Mouse (Mus musculus): ENCODE data around the gene Cd84. TPM values are rescaled to one million over a fixed set of nuclear protein-coding genes. Genes with fewer than 3 reads are reported as not detected.

The Cd84 gene
- total RNA-seq, 2 experiments from 2014 or later = 1.9 to 2.1 TPM

DNA sequence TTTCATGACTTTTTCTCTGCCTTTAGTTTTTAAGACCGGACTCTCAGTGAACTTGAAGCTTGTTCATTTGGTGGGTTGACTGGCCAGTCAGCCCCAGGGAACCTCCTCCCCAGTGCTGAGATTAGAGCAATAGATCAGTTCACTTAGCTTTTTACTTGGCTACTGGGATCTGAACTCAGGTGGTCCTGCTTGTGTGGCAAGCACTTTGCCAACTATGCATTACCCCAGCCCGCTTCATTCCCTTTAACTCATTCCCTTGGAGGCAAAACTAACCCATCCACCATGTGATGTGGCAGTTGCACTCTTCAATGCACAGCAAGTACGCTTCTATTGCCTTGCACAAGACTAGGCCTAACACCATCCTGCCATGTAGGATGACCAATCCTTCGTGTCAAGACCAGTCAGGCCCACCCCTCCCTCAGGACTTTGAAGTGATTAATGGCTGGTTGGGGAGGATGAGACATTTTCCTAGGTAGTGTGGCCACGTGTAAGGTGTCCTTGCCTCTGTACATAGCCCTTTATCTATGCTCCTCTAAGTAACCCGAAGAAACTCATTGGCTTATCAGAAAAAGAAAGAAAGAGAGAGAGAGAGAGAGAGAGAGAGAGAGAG, 80.5 kb downstream of the Cd84 start:
- Histone ChIP-seq H3K4me3 (no peak overlapping the region), H3K27ac (no peak overlapping the region)
- DNase-seq (ENCODE audit: low spot score in 2 of 2) = no peak
- TF ChIP-seq CTCF (conservative IDR thresholded peaks at IDR 0.05) = no peak

DNA sequence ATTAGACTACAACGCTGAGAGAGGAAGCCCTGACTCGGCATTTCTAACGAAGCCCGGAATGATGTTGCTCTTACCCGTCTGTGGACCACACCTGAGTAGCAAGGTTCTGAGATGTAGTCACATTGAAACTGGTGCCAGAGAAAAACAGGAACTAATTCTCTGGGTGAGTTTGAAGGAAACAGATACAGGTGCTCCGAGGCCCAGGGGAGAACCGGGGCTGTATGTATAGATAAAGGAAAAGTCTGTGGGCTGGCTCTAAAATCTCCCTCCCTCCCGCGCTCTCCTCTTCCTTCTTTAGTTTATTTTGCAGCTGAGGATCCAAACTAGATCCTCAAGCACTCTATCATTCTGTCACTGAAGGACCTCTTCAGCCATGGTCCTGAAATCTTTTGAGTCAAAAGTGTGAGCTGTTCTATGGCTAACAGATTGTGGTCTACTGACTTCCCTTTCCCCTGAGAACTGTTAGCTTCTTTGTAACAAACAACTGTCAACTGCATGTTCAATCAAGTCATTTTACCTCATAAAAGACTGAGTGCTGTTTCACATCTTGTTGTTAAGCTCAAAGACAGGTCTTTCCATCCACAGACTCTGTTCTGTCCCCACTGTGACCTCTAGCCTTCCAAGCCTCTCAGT, 81.6 kb downstream of the Cd84 start:
- DNase-seq (ENCODE audit: low spot score in 2 of 2) = no peak
- TF ChIP-seq CTCF (conservative IDR thresholded peaks at IDR 0.05) = no peak
- Histone ChIP-seq H3K4me3 (no peak overlapping the region), H3K27ac (no peak overlapping the region)

DNA sequence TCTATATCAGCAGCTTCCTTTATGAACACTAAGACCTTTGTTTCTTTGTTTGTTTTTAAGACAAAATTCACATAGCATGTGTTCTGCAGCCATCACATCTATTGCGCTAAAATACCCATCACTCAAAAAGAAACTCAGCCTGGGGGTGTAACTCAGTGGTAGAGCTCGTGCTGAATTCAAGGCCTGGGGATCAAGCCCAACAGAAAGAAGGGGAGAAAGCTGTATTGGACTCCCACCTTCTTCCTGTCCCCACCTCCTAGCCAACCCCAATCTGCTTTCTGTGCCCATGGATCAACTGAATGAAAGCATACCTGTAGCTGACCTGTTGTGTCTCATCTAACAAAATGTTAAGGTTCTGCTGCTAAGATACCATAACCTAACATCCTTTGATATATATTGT, 82.1 kb downstream of the Cd84 start:
- TF ChIP-seq CTCF (conservative IDR thresholded peaks at IDR 0.05) = no peak

DNA sequence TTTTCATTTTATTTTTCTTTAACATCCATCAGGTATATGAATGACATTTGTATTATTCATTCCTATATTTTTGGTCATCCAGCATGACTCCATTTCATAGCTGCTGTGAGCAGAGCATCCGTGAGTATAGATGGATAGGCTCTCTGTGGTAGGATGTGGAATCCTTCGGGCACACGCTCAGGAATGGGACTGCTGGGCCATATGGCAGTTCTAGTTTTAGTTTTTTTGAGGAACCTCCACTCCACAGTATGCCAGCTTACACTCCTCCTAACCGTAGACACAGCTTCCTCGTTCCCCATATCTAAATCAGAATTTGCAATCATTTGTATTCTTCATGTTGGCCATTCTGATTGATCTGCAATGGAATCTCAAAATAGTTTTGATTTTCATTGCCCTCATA, 83.3 kb downstream of the Cd84 start:
- no peak for TF ChIP-seq CTCF (conservative IDR thresholded peaks at IDR 0.05)
- Histone ChIP-seq H3K4me3 (no peak overlapping the region), H3K27ac (no peak overlapping the region)
- no peak for DNase-seq (ENCODE audit: low spot score in 2 of 2)

More for the DNA sequence above, 82.1 kb downstream of the Cd84 start:
- Histone ChIP-seq H3K27ac (no peak overlapping the region), H3K4me3 (no peak overlapping the region)
- DNase-seq (ENCODE audit: low spot score in 2 of 2) = no peak

DNA sequence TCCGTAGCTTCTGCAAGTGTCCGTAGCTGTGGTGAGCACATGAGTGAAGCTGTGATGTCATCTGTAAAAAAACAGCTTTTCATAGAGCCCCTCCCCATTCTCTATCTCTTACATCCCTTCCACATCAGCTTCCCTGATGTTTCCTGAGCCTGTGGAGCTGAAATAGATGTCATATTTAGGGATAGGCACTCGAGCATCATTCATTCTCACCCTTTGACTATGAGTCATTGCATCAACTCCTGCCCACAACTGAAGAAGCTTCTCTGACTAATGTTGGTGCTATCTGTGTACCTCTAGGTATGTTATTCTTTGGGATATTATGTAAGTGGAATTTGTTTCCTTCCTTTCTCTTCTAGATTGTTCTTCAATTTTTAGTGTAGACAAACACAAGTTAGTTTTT, 85.4 kb downstream of the Cd84 start:
- TF ChIP-seq CTCF (conservative IDR thresholded peaks at IDR 0.05) = no peak
- Histone ChIP-seq H3K27ac (no peak overlapping the region), H3K4me3 (no peak overlapping the region)
- DNase-seq (ENCODE audit: low spot score in 2 of 2) = no peak

DNA sequence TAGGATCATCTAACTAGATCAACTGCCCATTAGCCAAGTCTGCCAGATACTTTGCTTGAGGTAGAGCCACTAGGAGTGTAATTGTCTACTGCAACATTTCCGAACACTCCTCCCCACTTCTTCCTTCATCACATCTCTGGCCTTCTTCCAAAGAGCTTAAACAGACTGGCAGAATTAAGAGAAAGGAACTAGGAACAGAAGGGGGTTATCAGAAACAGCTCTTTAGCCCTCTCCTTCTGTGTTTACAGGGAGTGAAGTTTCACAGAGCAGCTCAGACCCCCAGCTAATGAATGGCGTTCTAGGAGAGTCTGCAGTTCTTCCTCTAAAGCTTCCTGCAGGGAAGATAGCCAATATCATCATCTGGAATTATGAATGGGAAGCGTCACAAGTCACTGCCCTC, 94.4 kb downstream of the Cd84 start:
- TF ChIP-seq CTCF (conservative IDR thresholded peaks at IDR 0.05) = no peak
- no peak for DNase-seq (ENCODE audit: low spot score in 2 of 2)

DNA sequence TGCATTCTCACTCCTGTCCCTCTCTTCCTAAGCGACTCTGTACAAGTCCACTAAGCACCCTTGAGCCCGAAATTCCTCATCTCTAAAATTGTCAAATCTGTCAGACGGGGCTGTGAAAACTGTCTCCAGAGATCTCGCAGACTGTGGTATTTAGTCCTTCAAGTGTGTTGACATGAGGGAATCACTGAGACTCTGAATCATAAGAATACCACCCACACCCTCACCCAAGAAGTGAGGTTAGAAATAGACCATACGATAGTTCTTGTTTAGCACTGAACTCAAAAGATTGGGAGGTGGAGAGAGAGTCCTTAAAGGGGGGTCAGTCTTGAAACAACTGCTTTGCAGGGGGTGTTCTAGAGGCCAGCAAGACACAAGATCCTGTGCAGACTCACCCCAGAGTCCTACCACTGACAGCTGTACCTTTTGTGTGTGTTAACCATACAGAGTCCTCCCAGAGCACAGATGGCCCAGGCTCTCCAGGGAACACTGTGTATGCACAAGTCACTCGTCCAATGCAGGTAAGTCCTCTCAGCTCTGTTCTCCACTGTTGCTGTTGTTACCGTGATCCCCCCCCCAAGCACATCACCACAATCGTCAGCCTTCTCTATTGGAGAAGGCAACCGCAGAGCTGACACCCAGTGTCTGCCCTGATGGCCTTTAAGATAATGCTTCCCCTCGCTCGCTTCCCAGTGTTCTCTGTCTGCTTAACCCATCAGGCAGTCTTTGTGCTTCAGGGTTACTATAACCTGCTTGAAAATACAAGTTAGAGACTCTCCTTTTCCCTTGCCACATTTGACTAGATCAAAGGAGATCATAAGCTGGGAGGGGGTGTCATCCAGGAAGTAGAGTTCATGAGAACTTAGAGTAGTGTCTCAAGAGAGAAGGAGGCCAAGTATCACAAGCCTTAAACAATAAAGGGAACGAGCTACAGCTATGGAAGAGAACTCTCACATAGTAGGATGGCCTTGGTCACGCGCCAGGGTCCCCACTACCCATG, 99.8 kb downstream of the Cd84 start:
- no peak overlapping the region for H3K27ac ChIP-seq
- no peak overlapping the region for H3K4me3 ChIP-seq
- no peak for TF ChIP-seq CTCF (conservative IDR thresholded peaks at IDR 0.05)
- no peak for DNase-seq (ENCODE audit: low spot score in 2 of 2)

More for the DNA sequence above, 94.4 kb downstream of the Cd84 start:
- no peak overlapping the region for H3K4me3 ChIP-seq
- no peak overlapping the region for H3K27ac ChIP-seq

Other genes with a start within 250 kb of the Cd84 start
- not detected for gene Ly9, start 232.3 kb upstream of the Cd84 start, total RNA-seq (2021)
- not detected for gene Slamf7, start 186.7 kb upstream of the Cd84 start, total RNA-seq (2021)
- not detected for gene Cd48, start 157.7 kb upstream of the Cd84 start, total RNA-seq (2021)
- under 1 TPM; 0.10 TPM for gene Slamf1, start 72.6 kb upstream of the Cd84 start, total RNA-seq (2021)
- gene Gm10521, start 56.0 kb downstream of the Cd84 start, total RNA-seq (2021) = under 1 TPM; 0.12 to 0.18 TPM
- gene Slamf6, start 77.8 kb downstream of the Cd84 start, total RNA-seq (2021) = not detected
- gene Vangl2, start 188.7 kb downstream of the Cd84 start, total RNA-seq (2021) = 10 to 100 TPM; 15.0 to 18.2 TPM
- gene Nhlh1, start 217.9 kb downstream of the Cd84 start, total RNA-seq (2021) = 1 to 10 TPM in 1 of 2 experiments, under 1 TPM in 1; 0.79 to 1.2 TPM
- gene Copa, start 242.8 kb downstream of the Cd84 start, total RNA-seq (2021) = 100 to 1,000 TPM; 146 to 147 TPM
- 10 to 100 TPM; 58.1 to 63.3 TPM for gene Ncstn, start 243.1 kb downstream of the Cd84 start, total RNA-seq (2021)

Data from layer of hippocampus, adult 2 months (tissue).